15 mouse cellular contexts compared by ENCODE assay signal in genomic region chr10:63947266-63947665, GRCm38 (mm10).
DNase-seq lines count a peak whose midpoint lies in the region; ATAC-seq lines count a peak whose summit lies in the region.
"Had no signal": no experiment of that assay in that cellular context is flagged by ENCODE, and none has a peak within 500 bp of the region (broad histone marks: within the 10 kb centered on the region; RNA-seq: fewer than 3 reads in every experiment).

No protein-coding gene starts in this region.

- ATAC-seq in frontal cortex, adult (ENCODE audit: low TSS enrichment) = peak; percentile 86
- ATAC-seq: midbrain, embryonic 16.5 days had no signal

- no peak for DNase-seq in frontal cortex, postnatal 25 days (ENCODE audit: low spot score in 2 of 2)
- DNase-seq in right cerebral cortex, adult 18-20 months = peak; percentile 57
- no peak for DNase-seq in right cerebral cortex, postnatal 4 days
- DNase-seq in cerebellum, postnatal 25 days = peak; percentile 51 to 59
- DNase-seq in right cerebral cortex, postnatal 36 days (ENCODE audit: low spot score in 2 of 2) = peak; percentile 31 to 48
- no peak for DNase-seq in spleen, postnatal 14 days (ENCODE audit: low spot score in 2 of 2)
- no peak for DNase-seq in urinary bladder, adult 18-20 months (ENCODE audit: low spot score in 2 of 2)
- DNase-seq: adrenal gland, adult 2 months; kidney, adult 2 months; kidney, postnatal 25 days; lung, postnatal 10 days; retina, postnatal 1 day; thymus, postnatal 4 days had no signal

Comparison
In these comparisons a context has a peak if more than half of its experiments do, and no peak if none do; other contexts are left out.
1. DNase-seq: peak in right cerebral cortex, adult 18-20 months (single experiment), cerebellum, postnatal 25 days (2 of 2) and right cerebral cortex, postnatal 36 days (2 of 2); none in frontal cortex, postnatal 25 days (0 of 2), right cerebral cortex, postnatal 4 days (single experiment), spleen, postnatal 14 days (0 of 2) and urinary bladder, adult 18-20 months (0 of 2).